Mouse (Mus musculus): ENCODE measurements around the gene Ccdc89. TPM values are rescaled to one million over a fixed set of nuclear protein-coding genes. Genes with fewer than 3 reads are reported as not detected.

The Ccdc89 gene
- polyA plus RNA-seq, 1 experiment: 0.67 TPM

DNA sequence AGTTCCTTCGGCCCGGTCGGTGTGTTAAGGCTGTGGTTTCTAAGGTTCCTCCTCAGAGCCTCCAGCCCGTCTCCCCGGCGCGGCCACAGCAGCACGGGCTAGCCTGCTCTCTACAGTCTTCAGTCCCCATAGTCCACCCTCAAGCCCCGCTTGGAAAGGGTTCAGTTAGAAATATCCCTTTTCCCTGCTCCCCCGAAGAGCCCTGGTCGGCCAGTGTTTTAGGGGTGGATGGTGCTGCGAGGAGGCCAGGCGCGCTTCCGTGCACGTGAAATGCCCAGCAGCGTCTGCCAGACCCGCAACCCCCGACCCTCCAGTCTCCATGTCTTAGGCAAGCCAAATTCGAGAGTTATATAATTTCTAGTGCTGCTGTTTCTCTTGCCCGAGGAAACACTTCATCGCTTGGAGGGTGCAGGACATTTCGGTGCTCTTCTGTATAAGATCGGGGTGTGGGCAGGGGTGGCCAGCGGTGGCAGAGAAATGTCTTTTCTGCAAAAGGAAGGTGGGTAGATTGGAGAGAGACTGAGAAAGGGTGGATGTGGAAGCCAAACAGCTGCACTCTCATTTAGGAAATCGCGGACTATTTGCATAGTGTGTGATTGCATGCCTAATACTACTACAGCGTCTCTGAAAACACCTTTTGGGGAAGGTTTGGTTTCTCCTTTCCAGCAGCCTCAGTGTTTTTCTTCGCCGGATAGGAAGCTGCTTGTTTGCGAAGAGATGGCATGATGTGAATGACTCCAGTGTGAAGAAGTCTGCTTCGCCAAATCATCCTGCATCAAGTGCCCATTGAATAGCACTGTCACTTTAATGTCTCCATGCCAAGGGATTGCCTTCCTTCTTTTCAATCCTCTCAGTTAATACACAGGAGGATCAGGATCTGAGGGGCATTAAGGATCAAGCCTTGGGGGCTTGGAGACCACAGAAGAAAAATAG is 50.2 kb downstream of the Ccdc89 start, which contains the start of gene Dlg2:
Dlg2 (plus strand) TSS at position 360 of the 933 bp plus-strand sequence.
- H3K27ac ChIP-seq (ENCODE audit: insufficient read depth, low read length): no peak within 1 kb of the TSS

More for the DNA sequence above, 50.2 kb downstream of the Ccdc89 start, which contains the start of gene Dlg2:
- Histone ChIP-seq H3K9me3 (replicated peaks; ENCODE audit: control insufficient read depth, insufficient read depth, low read length, poor library complexity, severe bottlenecking) (no peaks in the 10 kb centered on the region), H3K9ac (ENCODE audit: low read depth, poor library complexity, severe bottlenecking) (peak within 1 kb of the TSS; percentile 86), H3K4me1 (ENCODE audit: control insufficient read depth, insufficient read depth, low read length) (no peaks in the 10 kb centered on the region), H3K4me3 (ENCODE audit: low read depth, low read length) (peak within 1 kb of the TSS; percentile 89), H3K27me3 (ENCODE audit: control insufficient read depth, insufficient read depth, low read length, poor library complexity, severe bottlenecking) (0 out of 2 replicates have a peak, but pooled peaks cover 1% of the 10 kb centered on the region), H3K36me3 (ENCODE audit: control insufficient read depth, insufficient read depth, low read length, poor library complexity, severe bottlenecking) (no peaks in the 10 kb centered on the region)
- no peak for TF ChIP-seq POLR2A (IDR thresholded peaks at IDR 0.05; ENCODE audit: insufficient read depth, low read length)
- TF ChIP-seq EP300 (IDR thresholded peaks at IDR 0.05; ENCODE audit: insufficient read depth, low read depth, low read length): no peak
- TF ChIP-seq CTCF (IDR thresholded peaks at IDR 0.05; ENCODE audit: low read depth, low read length): no peak

Other genes starting within 250 kb of the Ccdc89 start
- not detected in 2 replicates for gene Ccdc83, start 160.8 kb upstream of the Ccdc89 start, polyA plus RNA-seq (2011; ENCODE audit: insufficient read depth, insufficient read length, low read depth, missing spikeins)
- 1.1 and 2.3 TPM in 2 replicates for gene Sytl2, start 124.3 kb upstream of the Ccdc89 start, polyA plus RNA-seq (2011; ENCODE audit: insufficient read depth, insufficient read length, low read depth, missing spikeins)
- 49.5 and 55.8 TPM in 2 replicates for gene Crebzf, start 16.2 kb downstream of the Ccdc89 start, polyA plus RNA-seq (2011; ENCODE audit: insufficient read depth, insufficient read length, low read depth, missing spikeins)
- gene Tmem126a, start 30.7 kb downstream of the Ccdc89 start, polyA plus RNA-seq (2011; ENCODE audit: insufficient read depth, insufficient read length, low read depth, missing spikeins): 51.9 and 57.6 TPM in 2 replicates
- gene Tmem126b, start 49.4 kb downstream of the Ccdc89 start, polyA plus RNA-seq (2011; ENCODE audit: insufficient read depth, insufficient read length, low read depth, missing spikeins): 15.1 and 15.8 TPM in 2 replicates
- 0.85 TPM in 1 of 2 replicates, not detected in the other for gene Dlg2, start 50.1 kb downstream of the Ccdc89 start, polyA plus RNA-seq (2011; ENCODE audit: insufficient read depth, insufficient read length, low read depth, missing spikeins)

Data from ES-Bruce4 (cell line).